Mouse (Mus musculus) embryonic facial prominence, embryonic 14.5 days (tissue): ENCODE results near the gene Mgrn1. TPM values are rescaled to one million over a fixed set of nuclear protein-coding genes. Genes with fewer than 3 reads are reported as not detected.

ENCODE experiments used
- ATAC-seq: fragments of 200-750 bp; cut with Nextera tagmentation; 2 replicates; pipeline ENCODE4 v1.8.0; 2017; ENCODE audit warnings: low read depth, moderate number of reproducible peaks, moderate TSS enrichment
- DNase-seq: peaks from one replicate; pipeline ENCODE4 v3.0.0-alpha.2; 2015; ENCODE audit warnings: low spot score
- H3K27ac ChIP-seq: fragments of 300-500 bp; sonication (generic); replicated peaks from 2 replicates; pipeline ENCODE4 v1.5.1; 2014; ENCODE audit warnings: low read depth, mild to moderate bottlenecking, low read length, moderate library complexity
- H3K27me3 ChIP-seq: fragments of 300-500 bp; sonication (generic); replicated peaks from 2 replicates; pipeline ENCODE4 v1.6.1; 2014; ENCODE audit warnings: low read length; ENCODE audit not compliant: control insufficient read depth, insufficient read depth
- H3K36me3 ChIP-seq: fragments of 300-500 bp; sonication (generic); 2 replicates; pipeline ENCODE4 v1.6.1; 2014; ENCODE audit warnings: low read length, mixed read lengths; ENCODE audit not compliant: control insufficient read depth, insufficient read depth
- H3K4me1 ChIP-seq: fragments of 300-500 bp; sonication (generic); 2 replicates; pipeline ENCODE4 v1.6.1; 2014; ENCODE audit warnings: antibody characterized with exemption, low read length; ENCODE audit not compliant: control insufficient read depth, insufficient read depth
- H3K4me2 ChIP-seq: fragments of 300-500 bp; sonication (generic); 2 replicates; pipeline ENCODE4 v1.6.1; 2014; ENCODE audit warnings: low read depth, mild to moderate bottlenecking, low read length, moderate library complexity, mixed read lengths
- H3K4me3 ChIP-seq: fragments of 300-500 bp; sonication (generic); 2 replicates; pipeline ENCODE4 v1.5.1; 2014; ENCODE audit warnings: low read depth, mild to moderate bottlenecking, low read length
- H3K9ac ChIP-seq: fragments of 300-500 bp; sonication (generic); 2 replicates; pipeline ENCODE4 v1.6.1; 2014; ENCODE audit warnings: low read depth, mild to moderate bottlenecking, low read length, moderate library complexity, mixed read lengths
- H3K9me3 ChIP-seq: fragments of 300-500 bp; sonication (generic); 2 replicates; pipeline ENCODE4 v1.6.1; 2016; ENCODE audit warnings: low read length; ENCODE audit not compliant: control insufficient read depth
- WGBS: fragments of 180-500 bp; shearing (Covaris S2); extraction: QIAGEN DNeasy Blood & Tissue Kit; methylation state at CpG from one replicate; pipeline ENCODE4 v1.1.7; 2014; 5-methylcytosine and 5-hydroxymethylcytosine counted together
- polyA plus RNA-seq: library from polyadenylated mRNA; unstranded; fragments of >200 nt; fragmentation: Nextera tagmentation; extraction: Ambion mirVana; gene quantifications from 2 replicates; pipeline ENCODE4 v1.2.1, GENCODE M21; 2014

Mgrn1 gene
- polyA plus RNA-seq = 76.2 and 87.8 TPM in 2 replicates

DNA sequence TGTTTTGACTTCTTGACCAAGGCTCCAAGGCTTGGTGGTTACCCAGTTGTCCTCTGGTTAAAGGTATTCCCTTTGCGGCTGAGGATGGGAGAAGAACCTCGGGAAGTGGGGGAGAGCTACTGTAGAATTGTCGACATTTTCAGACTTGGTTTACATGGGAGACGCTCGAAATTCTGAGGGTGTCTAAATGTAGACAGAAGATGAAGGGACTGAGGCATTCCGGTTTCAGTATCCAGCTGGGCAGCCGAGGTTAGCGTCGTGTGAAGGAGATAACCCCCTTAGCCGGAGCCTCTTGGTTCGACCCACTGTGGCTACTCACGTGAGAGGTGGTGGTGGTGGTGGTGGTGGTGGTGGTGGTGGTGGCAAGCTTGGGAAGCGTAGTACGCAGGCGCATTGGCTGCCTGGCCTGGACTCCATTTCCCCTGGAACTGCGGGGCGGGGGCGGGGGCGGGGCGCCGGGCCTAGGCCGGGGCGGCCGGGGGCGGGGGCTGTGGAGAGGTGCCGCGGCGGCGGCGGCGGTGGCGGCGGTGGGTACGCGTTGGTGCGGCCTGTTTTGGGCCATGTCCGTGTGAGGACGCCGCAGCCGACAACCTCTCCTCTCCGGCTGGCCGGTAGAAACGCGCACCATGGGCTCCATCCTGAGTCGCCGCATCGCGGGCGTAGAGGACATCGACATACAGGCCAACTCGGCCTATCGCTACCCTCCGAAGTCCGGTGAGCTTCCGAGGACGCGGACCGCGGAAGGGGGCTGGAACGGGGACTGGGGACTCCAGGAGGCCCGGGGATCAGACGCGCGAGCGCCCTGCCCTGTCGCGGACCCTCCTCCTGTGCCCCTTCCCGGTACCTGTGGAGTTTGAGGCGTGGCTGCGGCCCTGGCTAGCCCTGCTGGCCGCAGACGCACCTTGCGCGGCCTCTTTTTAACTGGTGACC is at the start of gene Mgrn1:
TSS of gene Mgrn1 (plus strand) at position 490 of the 930 bp plus-strand sequence.
- peaks cover 21% of the 10 kb centered on the region for H3K4me1 ChIP-seq
- no peaks in the 10 kb centered on the region for H3K9me3 ChIP-seq
- H3K27me3 ChIP-seq = no peaks in the 10 kb centered on the region
- peak within 1 kb of the TSS; percentile 85 for H3K4me3 ChIP-seq
- peak within 1 kb of the TSS; percentile 93 for H3K9ac ChIP-seq
- H3K4me2 ChIP-seq = peak within 1 kb of the TSS; percentile 69
- under 1% methylated on average over 31 of the region's 74 CpGs for WGBS
- H3K36me3 ChIP-seq = no peaks in the 10 kb centered on the region
- ATAC-seq = peak; percentile 88
- peak; percentile 96 for DNase-seq
- peak within 1 kb of the TSS; percentile 87 for H3K27ac ChIP-seq

- Histone ChIP-seq H3K4me3 (no peak overlapping the region), H3K27ac (no peak overlapping the region), H3K9ac (no peak overlapping the region), H3K4me1 (no peaks in the 10 kb centered on the region), H3K36me3 (no peaks in the 10 kb centered on the region), H3K4me2 (no peak overlapping the region), H3K9me3 (no peaks in the 10 kb centered on the region), H3K27me3 (no peaks in the 10 kb centered on the region)
- no peak for DNase-seq
- 76% methylated on average over 3 of the region's 3 CpGs for WGBS
- ATAC-seq = no peak
Observed at GRCm38 (mm10) chr16:4837631-4838030, 48.4 kb upstream of the Mgrn1 start.

GRCm38 (mm10) chr16:4839552-4839951 is 46.5 kb upstream of the Mgrn1 start:
- Histone ChIP-seq H3K36me3 (no peaks in the 10 kb centered on the region), H3K4me2 (no peak overlapping the region), H3K9ac (no peak overlapping the region), H3K4me3 (no peak overlapping the region), H3K27me3 (no peaks in the 10 kb centered on the region), H3K4me1 (no peaks in the 10 kb centered on the region), H3K9me3 (no peaks in the 10 kb centered on the region), H3K27ac (no peak overlapping the region)
- ATAC-seq (no peak), DNase-seq (no peak)
- WGBS = 80% methylated on average over 3 of the region's 3 CpGs

DNA sequence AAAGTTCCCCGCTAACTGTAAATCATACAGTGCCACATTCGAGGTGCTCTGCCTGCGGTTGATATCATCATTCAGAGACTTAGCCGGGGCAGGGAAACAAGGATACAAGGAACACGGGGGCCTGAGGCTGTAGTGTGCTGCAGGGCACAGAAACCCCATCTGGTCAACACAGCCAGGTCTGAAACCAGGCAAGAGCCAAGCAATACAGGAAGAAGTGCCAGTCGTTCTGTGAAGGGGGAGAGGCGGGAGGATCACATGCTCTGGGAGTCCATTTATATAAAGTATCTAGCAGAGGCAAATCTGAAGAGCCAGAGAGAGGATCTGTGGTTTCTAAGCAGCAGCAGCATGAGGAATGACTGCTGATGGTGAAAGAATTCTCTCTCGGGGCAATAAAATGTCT is 45.8 kb upstream of the Mgrn1 start:
- Histone ChIP-seq H3K9ac (no peak overlapping the region), H3K4me2 (no peak overlapping the region), H3K4me3 (no peak overlapping the region), H3K4me1 (no peaks in the 10 kb centered on the region), H3K36me3 (no peaks in the 10 kb centered on the region), H3K9me3 (no peaks in the 10 kb centered on the region), H3K27ac (no peak overlapping the region), H3K27me3 (no peaks in the 10 kb centered on the region)
- no peak for DNase-seq
- WGBS = 76% methylated on average over 8 of the region's 8 CpGs
- no peak for ATAC-seq

- Histone ChIP-seq H3K36me3 (no peaks in the 10 kb centered on the region), H3K27me3 (no peaks in the 10 kb centered on the region), H3K9ac (no peak overlapping the region), H3K27ac (no peak overlapping the region), H3K9me3 (no peaks in the 10 kb centered on the region), H3K4me3 (no peak overlapping the region), H3K4me2 (no peak overlapping the region), H3K4me1 (no peaks in the 10 kb centered on the region)
- 80% methylated on average over 3 of the region's 3 CpGs for WGBS
- ATAC-seq = no peak
- DNase-seq = no peak
Observed at GRCm38 (mm10) chr16:4847041-4847440, 39.0 kb upstream of the Mgrn1 start.

GRCm38 (mm10) chr16:4848090-4848489 is 38.0 kb upstream of the Mgrn1 start:
- H3K27me3 ChIP-seq = no peaks in the 10 kb centered on the region
- H3K4me3 ChIP-seq = no peak overlapping the region
- no peak overlapping the region for H3K9ac ChIP-seq
- H3K9me3 ChIP-seq = no peaks in the 10 kb centered on the region
- no peaks in the 10 kb centered on the region for H3K36me3 ChIP-seq
- ATAC-seq (no peak), DNase-seq (no peak)
- no peak overlapping the region for H3K4me2 ChIP-seq
- H3K27ac ChIP-seq = no peak overlapping the region
- WGBS = 90% methylated on average over 2 of the region's 2 CpGs
- H3K4me1 ChIP-seq = no peaks in the 10 kb centered on the region

DNA sequence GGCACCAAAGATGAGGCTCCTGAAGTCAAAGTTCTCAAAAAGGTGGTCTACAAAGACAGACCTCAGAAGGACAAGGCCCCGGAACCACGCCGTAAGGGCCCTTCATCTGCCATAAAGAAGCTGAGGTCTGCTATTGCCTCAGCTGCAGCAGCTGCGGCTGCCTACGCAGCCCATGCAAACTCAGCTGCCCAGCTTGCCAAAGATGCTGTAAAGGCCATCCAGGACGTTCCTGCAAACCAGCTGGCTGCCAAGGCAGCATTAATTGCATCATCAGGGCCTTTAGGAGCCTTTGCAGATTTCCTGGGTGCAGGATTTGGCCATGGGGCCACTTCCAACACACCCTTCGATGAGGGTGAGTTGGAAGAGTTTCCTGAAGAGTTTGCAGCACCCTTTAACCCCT is 35.7 kb upstream of the Mgrn1 start:
- no peak overlapping the region for H3K9ac ChIP-seq
- H3K4me3 ChIP-seq = no peak overlapping the region
- ATAC-seq (no peak), DNase-seq (no peak)
- H3K36me3 ChIP-seq = no peaks in the 10 kb centered on the region
- H3K27me3 ChIP-seq = no peaks in the 10 kb centered on the region
- no peak overlapping the region for H3K4me2 ChIP-seq
- H3K9me3 ChIP-seq = no peaks in the 10 kb centered on the region
- WGBS = 71% methylated on average over 7 of the region's 7 CpGs
- H3K4me1 ChIP-seq = no peaks in the 10 kb centered on the region
- H3K27ac ChIP-seq = no peak overlapping the region

DNA sequence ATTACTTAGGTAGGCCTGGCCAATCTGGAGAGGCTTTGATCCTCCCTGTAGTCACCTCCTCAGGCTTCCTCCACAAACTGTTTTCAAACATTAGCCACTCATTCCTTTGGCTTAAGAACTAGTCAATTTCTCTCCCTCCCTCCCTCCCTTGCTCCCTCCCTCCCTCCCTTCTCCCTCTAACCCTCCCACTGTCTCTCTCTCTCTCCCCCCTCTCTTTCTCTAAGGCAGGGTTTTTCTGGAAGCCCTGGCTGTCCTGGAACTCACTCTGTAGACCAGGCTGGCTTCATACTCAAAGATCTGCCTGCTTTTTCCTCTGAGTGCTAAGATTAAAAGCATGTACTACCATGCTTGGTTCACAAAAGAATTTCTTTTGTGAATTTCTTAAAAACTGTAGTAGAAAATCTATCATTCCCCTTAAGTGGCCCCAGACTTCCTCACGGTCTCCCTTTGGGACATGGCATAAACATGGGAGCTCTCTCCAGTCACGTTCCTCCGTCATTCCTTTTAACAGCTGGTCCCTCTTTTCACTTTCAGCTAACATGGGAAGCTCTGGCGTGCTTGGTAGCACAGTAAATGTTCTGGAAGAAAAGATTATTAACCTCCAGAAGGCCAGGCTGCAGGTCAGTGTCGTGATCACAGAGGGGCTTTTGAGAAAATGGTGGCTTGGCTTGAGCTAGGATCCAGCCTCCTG is 35.0 kb upstream of the Mgrn1 start:
- Histone ChIP-seq H3K36me3 (no peaks in the 10 kb centered on the region), H3K4me1 (no peaks in the 10 kb centered on the region), H3K4me2 (no peak overlapping the region), H3K4me3 (no peak overlapping the region), H3K9ac (no peak overlapping the region), H3K27me3 (no peaks in the 10 kb centered on the region), H3K9me3 (no peaks in the 10 kb centered on the region), H3K27ac (no peak overlapping the region)
- DNase-seq (peak; percentile 21), ATAC-seq (no peak)
- WGBS = 37% methylated on average over 5 of the region's 5 CpGs
